Mouse (Mus musculus): ENCODE measurements around the gene Gm36245. TPM values are rescaled to one million over a fixed set of nuclear protein-coding genes. Genes with fewer than 3 reads are reported as not detected.

The Gm36245 gene
- polyA plus RNA-seq (2017; shearing (Covaris generic)): not detected

GRCm38 (mm10) chr15:77598958-77599357 is at the start of gene Gm36245:
TSS of gene Gm36245 (plus strand) at chr15:77599258.

GRCm38 (mm10) chr15:77561792-77562191 is 37.3 kb upstream of the Gm36245 start, which contains the start of gene 1700025B11Rik:
TSS of gene 1700025B11Rik (minus strand) at chr15:77561892.

GRCm38 (mm10) chr15:77595961-77596360 is 3.1 kb upstream of the Gm36245 start, which contains the start of gene Apol10b:
TSS of gene Apol10b (minus strand) at chr15:77596125.

GRCm38 (mm10) chr15:77643176-77643575 is 44.1 kb downstream of the Gm36245 start, which contains the start of gene Apol11b:
TSS of gene Apol11b (minus strand) at chr15:77643286.

Other genes starting within 250 kb of the Gm36245 start
- gene Apol7a, start 200.1 kb upstream of the Gm36245 start, polyA plus RNA-seq (2017; shearing (Covaris generic)): not detected
- 5.0 TPM for gene Apol9a, start 188.1 kb upstream of the Gm36245 start, polyA plus RNA-seq (2017; shearing (Covaris generic))
- gene Apol7b, start 151.8 kb upstream of the Gm36245 start, polyA plus RNA-seq (2017; shearing (Covaris generic)): 0.46 TPM
- gene Apol10a, start 122.2 kb upstream of the Gm36245 start, polyA plus RNA-seq (2017; shearing (Covaris generic)): not detected
- not detected for gene Apol11a, start 91.0 kb upstream of the Gm36245 start, polyA plus RNA-seq (2017; shearing (Covaris generic))
- 0.43 TPM for gene Apol7c, start 65.9 kb upstream of the Gm36245 start, polyA plus RNA-seq (2017; shearing (Covaris generic))
- not detected for gene 1700025B11Rik, start 37.4 kb upstream of the Gm36245 start, polyA plus RNA-seq (2017; shearing (Covaris generic))
- 7.4 TPM for gene Apol10b, start 3.1 kb upstream of the Gm36245 start, polyA plus RNA-seq (2017; shearing (Covaris generic))
- 2.6 TPM for gene Apol11b, start 44.0 kb downstream of the Gm36245 start, polyA plus RNA-seq (2017; shearing (Covaris generic))
- 81.3 TPM for gene Apol7e, start 99.6 kb downstream of the Gm36245 start, polyA plus RNA-seq (2017; shearing (Covaris generic))
- gene Apol9b, start 129.8 kb downstream of the Gm36245 start, polyA plus RNA-seq (2017; shearing (Covaris generic)): 23.4 TPM
- gene Apol8, start 157.7 kb downstream of the Gm36245 start, polyA plus RNA-seq (2017; shearing (Covaris generic)): 0.11 TPM
- 393 TPM for gene Myh9, start 242.9 kb downstream of the Gm36245 start, polyA plus RNA-seq (2017; shearing (Covaris generic))

All from inflammation-experienced regulatory T-cells, adult 16 weeks (primary cell).